Mouse (Mus musculus) MEL (cell line): ENCODE data around the gene Fbxo7.

Source experiments
- BHLHE40 ChIP-seq: IDR thresholded peaks from 2 replicates; pipeline ENCODE4 v1.6.1; 2012; ENCODE audit warnings: low read depth, mild to moderate bottlenecking, inconsistent platforms, low read length, improper control_type of control experiment, borderline replicate concordance
- CHD2 ChIP-seq: IDR thresholded peaks from 2 replicates; pipeline ENCODE4 v1.6.1; 2011; ENCODE audit warnings: low read length, improper control_type of control experiment
- CTCF ChIP-seq, 3 experiments: IDR thresholded peaks in 2 of 3; conservative IDR thresholded peaks in 1 of 3; 2 replicates each; pipeline ENCODE4 v1.5.1; 2011 to 2012; ENCODE audit warnings: low read length in 3 of 3, low read depth in 2 of 3, mild to moderate bottlenecking in 2 of 3, improper control_type of control experiment in 1 of 3, inconsistent platforms in 1 of 3, mixed read lengths in 1 of 3, moderate library complexity in 1 of 3; ENCODE audit not compliant: control insufficient read depth in 1 of 3, insufficient read depth in 1 of 3, poor library complexity in 1 of 3, severe bottlenecking in 1 of 3

DNA sequence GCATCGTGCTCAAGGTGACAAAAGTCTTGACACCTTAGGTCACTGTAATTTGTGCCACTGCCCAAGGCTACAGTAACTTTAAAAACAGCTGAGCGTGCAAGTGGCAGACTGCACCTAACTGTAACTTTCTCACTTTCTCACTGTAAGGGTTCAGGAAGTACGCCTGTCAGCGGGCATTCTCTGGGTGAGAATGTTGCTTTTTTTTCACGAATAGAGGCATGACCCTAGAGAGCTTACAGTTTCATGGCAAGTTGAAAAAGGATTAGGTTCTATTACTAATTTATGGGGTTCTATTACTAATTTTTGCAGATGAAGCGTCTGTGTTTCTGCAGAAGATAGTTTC, 673 bp downstream of the Fbxo7 start:
- TF ChIP-seq CTCF (IDR thresholded peaks at IDR 0.05 in 2 of 3, conservative IDR thresholded peaks at IDR 0.05 in 1 of 3; ENCODE audit: control insufficient read depth in 1 of 3, insufficient read depth in 1 of 3, low read depth in 2 of 3, low read length in 3 of 3, poor library complexity in 1 of 3, severe bottlenecking in 1 of 3) (no peak), BHLHE40 (no peak), CHD2 (no peak)
